Mouse (Mus musculus): Measurements from ENCODE around the gene Gnl3l.

DNA sequence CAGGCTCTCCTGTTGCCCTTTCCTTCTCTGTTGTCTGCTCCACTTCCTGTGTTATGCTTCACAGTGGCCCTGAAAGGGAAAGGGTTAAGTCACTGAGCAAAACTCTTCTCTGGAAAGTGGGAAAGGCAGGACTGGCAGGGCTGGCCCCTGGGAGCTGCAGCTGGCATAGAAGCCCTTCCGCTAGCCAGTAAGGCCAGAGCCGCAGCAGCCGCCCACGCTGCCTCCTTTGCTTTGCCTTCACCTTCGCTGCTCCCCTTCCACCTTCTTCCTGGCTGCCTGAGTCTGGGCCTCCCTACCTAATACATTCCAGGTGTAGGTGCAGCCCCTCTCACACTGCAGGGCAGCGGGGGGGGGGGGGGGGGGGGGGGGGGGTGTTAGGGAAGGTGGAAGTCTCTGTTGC is 37.4 kb upstream of the Gnl3l start:
- TF ChIP-seq POLR2A (IDR thresholded peaks at IDR 0.05; ENCODE audit: borderline replicate concordance, control insufficient read depth, low read depth, low read length) (no peak), CTCF (IDR thresholded peaks at IDR 0.05; ENCODE audit: control insufficient read depth, insufficient read depth, low read length) (no peak)

All from bone marrow, adult 2 months (tissue).